Mouse (Mus musculus) neutrophil, adult 65 days (primary cell): ENCODE results near the gene Lig3. TPM values are rescaled to one million over a fixed set of nuclear protein-coding genes. Genes with fewer than 3 reads are reported as not detected.

ENCODE experiments used
- total RNA-seq: library from RNA; stranded (reverse); gene quantifications from 2 replicates; pipeline ENCODE4 v1.2.4, GENCODE M21; 2023

Lig3 gene
- total RNA-seq, result 20.6 and 21.1 TPM in 2 replicates

GRCm38 (mm10) chr11:82780983-82781903 lies at the start of gene Lig3:
Gene Lig3, plus strand, starts transcription at chr11:82781108.

GRCm38 (mm10) chr11:82763742-82764437 lies 17.0 kb upstream of the Lig3 start, which contains the start of the genes Cct6b and Zfp830:
Gene Cct6b, minus strand, starts transcription at chr11:82764321.
Gene Zfp830, plus strand, starts transcription at chr11:82764345.

Other genes starting within 250 kb of the Lig3 start
- gene Cct6b, start 16.8 kb upstream of the Lig3 start, total RNA-seq, result 0.20 and 0.25 TPM in 2 replicates
- 37.4 and 39.2 TPM in 2 replicates for gene Zfp830, start 16.8 kb upstream of the Lig3 start, total RNA-seq
- gene Rffl, start 90.1 kb downstream of the Lig3 start, total RNA-seq, result 56.1 and 67.4 TPM in 2 replicates
- gene Rad51d, start 109.5 kb downstream of the Lig3 start, total RNA-seq, result 10.6 and 16.1 TPM in 2 replicates
- gene Fndc8, start 111.0 kb downstream of the Lig3 start, total RNA-seq, result not detected in 2 replicates
- gene Nle1, start 127.3 kb downstream of the Lig3 start, total RNA-seq, result 3.5 and 9.2 TPM in 2 replicates
- not detected in 2 replicates for gene Unc45b, start 129.4 kb downstream of the Lig3 start, total RNA-seq
- gene Slfn5, start 170.2 kb downstream of the Lig3 start, total RNA-seq, result 14.6 and 25.0 TPM in 2 replicates
- 7.4 and 7.8 TPM in 2 replicates for gene Slfn9, start 210.7 kb downstream of the Lig3 start, total RNA-seq
- 8.7 and 11.5 TPM in 2 replicates for gene Slfn8, start 239.7 kb downstream of the Lig3 start, total RNA-seq